Mouse (Mus musculus): ENCODE results near the gene Acer1. TPM values are rescaled to one million over a fixed set of nuclear protein-coding genes. Genes with fewer than 3 reads are reported as not detected.

Acer1 gene
- polyA plus RNA-seq, 1 experiment from 2014 or later, result not detected

GRCm38 (mm10) chr17:56963646-56964045 lies 18.3 kb downstream of the Acer1 start:
- H3K27me3 ChIP-seq (ENCODE audit: control insufficient read depth, insufficient read depth, low read length), result no peaks in the 10 kb centered on the region
- no peak overlapping the region for H3K27ac ChIP-seq (ENCODE audit: low read depth, low read length)
- no peaks in the 10 kb centered on the region for H3K36me3 ChIP-seq (ENCODE audit: control insufficient read depth, insufficient read depth, low read length)
- no peaks in the 10 kb centered on the region for H3K4me1 ChIP-seq (ENCODE audit: control insufficient read depth, insufficient read depth, low read length)
- 85% methylated on average over 6 of the region's 6 CpGs for WGBS
- H3K9ac ChIP-seq (replicated peaks; ENCODE audit: low read depth, low read length), result no peak overlapping the region
- no peak for ATAC-seq (ENCODE audit: low read depth)
- no peak overlapping the region for H3K4me2 ChIP-seq (ENCODE audit: low read depth, low read length)
- H3K4me3 ChIP-seq (ENCODE audit: low read depth, low read length), result no peak overlapping the region
- no peaks in the 10 kb centered on the region for H3K9me3 ChIP-seq (ENCODE audit: control insufficient read depth, low read length)

GRCm38 (mm10) chr17:56962642-56963405 lies 19.1 kb downstream of the Acer1 start:
- no peaks in the 10 kb centered on the region for H3K27me3 ChIP-seq (ENCODE audit: control insufficient read depth, insufficient read depth, low read length)
- no peaks in the 10 kb centered on the region for H3K4me1 ChIP-seq (ENCODE audit: control insufficient read depth, insufficient read depth, low read length)
- no peak overlapping the region for H3K9ac ChIP-seq (replicated peaks; ENCODE audit: low read depth, low read length)
- no peak for ATAC-seq (ENCODE audit: low read depth)
- no peak overlapping the region for H3K4me2 ChIP-seq (ENCODE audit: low read depth, low read length)
- no peak overlapping the region for H3K4me3 ChIP-seq (ENCODE audit: low read depth, low read length)
- no peaks in the 10 kb centered on the region for H3K36me3 ChIP-seq (ENCODE audit: control insufficient read depth, insufficient read depth, low read length)
- no peak overlapping the region for H3K27ac ChIP-seq (ENCODE audit: low read depth, low read length)
- no peaks in the 10 kb centered on the region for H3K9me3 ChIP-seq (ENCODE audit: control insufficient read depth, low read length)
- 85% methylated on average over 5 of the region's 5 CpGs for WGBS

GRCm38 (mm10) chr17:56961880-56962279 lies 20.0 kb downstream of the Acer1 start:
- no peak for ATAC-seq (ENCODE audit: low read depth)
- Histone ChIP-seq H3K36me3 (ENCODE audit: control insufficient read depth, insufficient read depth, low read length) (no peaks in the 10 kb centered on the region), H3K27me3 (ENCODE audit: control insufficient read depth, insufficient read depth, low read length) (no peaks in the 10 kb centered on the region), H3K9me3 (ENCODE audit: control insufficient read depth, low read length) (no peaks in the 10 kb centered on the region), H3K4me1 (ENCODE audit: control insufficient read depth, insufficient read depth, low read length) (no peaks in the 10 kb centered on the region), H3K4me2 (ENCODE audit: low read depth, low read length) (no peak overlapping the region), H3K9ac (replicated peaks; ENCODE audit: low read depth, low read length) (no peak overlapping the region), H3K27ac (ENCODE audit: low read depth, low read length) (no peak overlapping the region), H3K4me3 (ENCODE audit: low read depth, low read length) (no peak overlapping the region)
- 94% methylated on average over 4 of the region's 4 CpGs for WGBS

- Histone ChIP-seq H3K4me3 (ENCODE audit: low read depth, low read length) (no peak overlapping the region), H3K9me3 (ENCODE audit: control insufficient read depth, low read length) (no peaks in the 10 kb centered on the region), H3K27me3 (ENCODE audit: control insufficient read depth, insufficient read depth, low read length) (no peaks in the 10 kb centered on the region), H3K4me1 (ENCODE audit: control insufficient read depth, insufficient read depth, low read length) (no peaks in the 10 kb centered on the region), H3K36me3 (ENCODE audit: control insufficient read depth, insufficient read depth, low read length) (no peaks in the 10 kb centered on the region), H3K27ac (ENCODE audit: low read depth, low read length) (no peak overlapping the region), H3K9ac (replicated peaks; ENCODE audit: low read depth, low read length) (no peak overlapping the region), H3K4me2 (ENCODE audit: low read depth, low read length) (no peak overlapping the region)
- no peak for ATAC-seq (ENCODE audit: low read depth)
- 77% methylated on average over 4 of the region's 4 CpGs for WGBS
Measured at GRCm38 (mm10) chr17:56958667-56959066, 23.3 kb downstream of the Acer1 start.

GRCm38 (mm10) chr17:56957763-56958429 lies 24.0 kb downstream of the Acer1 start:
- 33% methylated on average over 11 of the region's 11 CpGs for WGBS
- Histone ChIP-seq H3K9ac (replicated peaks; ENCODE audit: low read depth, low read length) (no peak overlapping the region), H3K4me2 (ENCODE audit: low read depth, low read length) (no peak overlapping the region), H3K27me3 (ENCODE audit: control insufficient read depth, insufficient read depth, low read length) (no peaks in the 10 kb centered on the region), H3K9me3 (ENCODE audit: control insufficient read depth, low read length) (no peaks in the 10 kb centered on the region), H3K4me1 (ENCODE audit: control insufficient read depth, insufficient read depth, low read length) (no peaks in the 10 kb centered on the region), H3K4me3 (ENCODE audit: low read depth, low read length) (no peak overlapping the region), H3K27ac (ENCODE audit: low read depth, low read length) (no peak overlapping the region), H3K36me3 (ENCODE audit: control insufficient read depth, insufficient read depth, low read length) (no peaks in the 10 kb centered on the region)
- ATAC-seq (ENCODE audit: low read depth), result no peak

GRCm38 (mm10) chr17:56954871-56955270 lies 27.1 kb downstream of the Acer1 start:
- no peak overlapping the region for H3K4me3 ChIP-seq (ENCODE audit: low read depth, low read length)
- H3K9ac ChIP-seq (replicated peaks; ENCODE audit: low read depth, low read length), result no peak overlapping the region
- H3K27ac ChIP-seq (ENCODE audit: low read depth, low read length), result no peak overlapping the region
- ATAC-seq (ENCODE audit: low read depth), result no peak
- no peak overlapping the region for H3K4me2 ChIP-seq (ENCODE audit: low read depth, low read length)
- 82% methylated on average over 7 of the region's 7 CpGs for WGBS
- no peaks in the 10 kb centered on the region for H3K36me3 ChIP-seq (ENCODE audit: control insufficient read depth, insufficient read depth, low read length)
- no peaks in the 10 kb centered on the region for H3K9me3 ChIP-seq (ENCODE audit: control insufficient read depth, low read length)
- no peaks in the 10 kb centered on the region for H3K27me3 ChIP-seq (ENCODE audit: control insufficient read depth, insufficient read depth, low read length)
- H3K4me1 ChIP-seq (ENCODE audit: control insufficient read depth, insufficient read depth, low read length), result no peaks in the 10 kb centered on the region

GRCm38 (mm10) chr17:56952639-56953038 lies 29.3 kb downstream of the Acer1 start:
- no peaks in the 10 kb centered on the region for H3K27me3 ChIP-seq (ENCODE audit: control insufficient read depth, insufficient read depth, low read length)
- WGBS, result 84% methylated on average over 1 of the region's 1 CpGs
- no peaks in the 10 kb centered on the region for H3K36me3 ChIP-seq (ENCODE audit: control insufficient read depth, insufficient read depth, low read length)
- H3K27ac ChIP-seq (ENCODE audit: low read depth, low read length), result no peak overlapping the region
- no peak for ATAC-seq (ENCODE audit: low read depth)
- no peaks in the 10 kb centered on the region for H3K4me1 ChIP-seq (ENCODE audit: control insufficient read depth, insufficient read depth, low read length)
- H3K4me2 ChIP-seq (ENCODE audit: low read depth, low read length), result no peak overlapping the region
- no peak overlapping the region for H3K4me3 ChIP-seq (ENCODE audit: low read depth, low read length)
- no peaks in the 10 kb centered on the region for H3K9me3 ChIP-seq (ENCODE audit: control insufficient read depth, low read length)
- H3K9ac ChIP-seq (replicated peaks; ENCODE audit: low read depth, low read length), result no peak overlapping the region

GRCm38 (mm10) chr17:56950915-56951314 lies 31.0 kb downstream of the Acer1 start:
- 15% methylated on average over 3 of the region's 3 CpGs for whole genome bisulfite sequencing
- Histone ChIP-seq H3K36me3 (ENCODE audit: control insufficient read depth, insufficient read depth, low read length) (no peaks in the 10 kb centered on the region), H3K4me1 (ENCODE audit: control insufficient read depth, insufficient read depth, low read length) (no peaks in the 10 kb centered on the region), H3K9ac (replicated peaks; ENCODE audit: low read depth, low read length) (no peak overlapping the region), H3K4me2 (ENCODE audit: low read depth, low read length) (no peak overlapping the region), H3K27ac (ENCODE audit: low read depth, low read length) (no peak overlapping the region), H3K27me3 (ENCODE audit: control insufficient read depth, insufficient read depth, low read length) (no peaks in the 10 kb centered on the region), H3K4me3 (ENCODE audit: low read depth, low read length) (no peak overlapping the region), H3K9me3 (ENCODE audit: control insufficient read depth, low read length) (no peaks in the 10 kb centered on the region)
- ATAC-seq (ENCODE audit: low read depth), result no peak

- H3K4me2 ChIP-seq (ENCODE audit: low read depth, low read length), result no peak overlapping the region
- H3K4me1 ChIP-seq (ENCODE audit: control insufficient read depth, insufficient read depth, low read length), result peaks cover 10% of the 10 kb centered on the region
- 89% methylated on average over 4 of the region's 4 CpGs for WGBS
- no peaks in the 10 kb centered on the region for H3K36me3 ChIP-seq (ENCODE audit: control insufficient read depth, insufficient read depth, low read length)
- H3K27ac ChIP-seq (ENCODE audit: low read depth, low read length), result no peak overlapping the region
- H3K9ac ChIP-seq (replicated peaks; ENCODE audit: low read depth, low read length), result no peak overlapping the region
- no peaks in the 10 kb centered on the region for H3K9me3 ChIP-seq (ENCODE audit: control insufficient read depth, low read length)
- H3K4me3 ChIP-seq (ENCODE audit: low read depth, low read length), result no peak overlapping the region
- ATAC-seq (ENCODE audit: low read depth), result no peak
- no peaks in the 10 kb centered on the region for H3K27me3 ChIP-seq (ENCODE audit: control insufficient read depth, insufficient read depth, low read length)
Measured at GRCm38 (mm10) chr17:56938751-56939150, 43.2 kb downstream of the Acer1 start.
